Mouse (Mus musculus) lung, postnatal 14 days (tissue): ENCODE measurements around the gene Cks1b.

Experiments used
- DNase-seq: peaks from one replicate; pipeline ENCODE4 v3.0.0; 2021

The Cks1b gene

DNA sequence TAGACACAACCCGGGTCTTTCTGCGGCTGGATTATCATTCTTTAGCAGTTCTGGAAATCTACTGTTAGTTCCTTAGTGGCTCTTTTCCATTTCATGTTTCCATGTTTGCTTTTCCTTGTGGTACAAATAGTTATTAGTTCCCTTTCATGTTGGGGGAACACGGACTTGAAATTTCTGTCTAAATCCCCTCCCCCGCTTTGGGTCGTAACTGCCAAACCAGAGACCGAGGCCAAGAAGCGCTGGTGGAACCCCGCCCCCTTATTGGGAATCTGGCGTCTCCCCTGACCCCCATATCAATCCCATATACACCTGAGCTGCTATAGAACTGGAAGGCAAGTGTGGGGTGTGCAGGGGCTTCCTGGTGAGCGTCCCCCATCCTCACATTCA, 22.8 kb downstream of the Cks1b start:
- DNase-seq: no peak

DNA sequence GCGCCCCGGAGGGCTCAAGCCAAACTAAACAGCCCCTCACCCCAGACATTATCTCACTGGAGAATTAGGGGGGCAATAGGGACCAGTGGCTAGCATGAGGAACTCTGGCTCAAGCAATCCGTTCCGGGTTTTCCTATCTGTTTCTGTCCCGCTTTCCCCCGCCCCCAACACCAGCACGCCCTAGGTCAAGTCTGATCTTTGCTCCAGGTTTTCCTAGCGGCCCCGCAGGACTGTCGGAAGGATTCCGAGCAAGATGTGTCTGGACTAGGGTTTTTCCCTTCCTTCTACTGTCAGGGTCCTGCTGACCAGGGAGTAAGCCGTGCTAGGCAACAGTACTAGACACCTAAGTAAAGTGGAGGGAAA, 23.3 kb downstream of the Cks1b start:
- DNase-seq: peak; percentile 83

DNA sequence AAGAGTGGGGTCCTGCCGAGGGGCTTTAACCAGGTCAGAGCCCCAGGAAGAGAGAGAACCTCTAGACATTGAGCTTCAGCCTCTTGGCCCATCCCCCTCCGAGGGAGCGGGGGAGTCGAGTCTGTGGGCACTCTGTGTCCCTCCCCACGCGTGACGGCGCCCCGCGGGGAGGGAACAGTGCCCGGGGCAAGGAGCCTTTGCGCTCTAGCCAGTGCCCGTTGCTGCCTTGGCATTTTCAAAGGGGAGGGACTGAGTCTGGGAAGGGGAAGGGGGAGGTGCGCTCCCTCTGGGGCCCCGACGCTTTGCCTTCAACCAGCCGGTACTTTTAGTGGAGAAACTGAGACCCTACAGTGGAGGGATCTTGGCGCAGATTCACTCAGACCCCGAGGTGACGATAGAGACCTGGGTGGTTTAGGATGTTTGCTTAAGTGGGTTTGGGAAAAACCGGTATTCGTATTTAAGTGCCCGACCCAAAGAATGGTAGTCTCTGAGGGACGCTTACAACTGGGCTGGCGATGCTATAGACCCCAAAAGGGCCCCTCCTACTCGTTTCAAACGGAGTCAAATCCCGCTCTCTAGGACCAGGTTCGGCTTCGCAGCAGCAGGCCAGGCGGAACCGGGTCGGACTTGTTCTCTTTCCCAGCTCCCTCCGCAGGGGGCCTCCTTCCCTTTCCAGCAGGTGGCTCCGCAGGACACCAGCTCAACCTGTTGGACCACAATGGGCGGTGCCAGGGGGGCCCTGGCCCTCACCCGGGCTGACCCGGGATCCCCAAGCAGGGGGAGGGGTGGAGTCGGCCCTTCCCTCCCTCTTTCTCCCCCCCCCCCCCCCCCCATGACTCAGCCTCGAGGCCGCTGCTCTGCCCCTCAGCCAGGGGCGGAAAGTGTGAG, 23.9 kb downstream of the Cks1b start, which contains the start of gene Zbtb7b:
Zbtb7b (minus strand) TSS at position 771 of the 888 bp plus-strand sequence.
- peak; percentile 84 for DNase-seq

DNA sequence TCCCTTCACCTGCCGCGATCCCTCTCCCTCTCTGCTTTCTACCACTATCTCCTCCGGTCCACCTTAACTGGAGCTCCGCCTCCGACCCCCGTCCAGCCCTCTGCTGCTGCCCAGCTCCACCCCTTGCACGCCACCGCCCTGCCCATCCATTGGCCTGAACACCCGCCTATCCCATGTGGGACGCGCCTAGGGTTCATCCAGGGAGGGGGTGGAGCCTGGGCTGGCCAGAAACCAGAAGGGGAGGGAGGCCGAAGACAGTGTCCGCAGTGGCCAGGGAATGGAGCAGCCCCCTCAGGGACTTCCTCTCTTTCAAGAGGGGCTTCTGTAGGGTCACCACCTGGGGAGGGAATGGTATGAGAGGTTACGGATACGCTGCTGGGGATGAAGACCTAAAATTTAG, 24.6 kb downstream of the Cks1b start:
- DNase-seq: peak; percentile 98

DNA sequence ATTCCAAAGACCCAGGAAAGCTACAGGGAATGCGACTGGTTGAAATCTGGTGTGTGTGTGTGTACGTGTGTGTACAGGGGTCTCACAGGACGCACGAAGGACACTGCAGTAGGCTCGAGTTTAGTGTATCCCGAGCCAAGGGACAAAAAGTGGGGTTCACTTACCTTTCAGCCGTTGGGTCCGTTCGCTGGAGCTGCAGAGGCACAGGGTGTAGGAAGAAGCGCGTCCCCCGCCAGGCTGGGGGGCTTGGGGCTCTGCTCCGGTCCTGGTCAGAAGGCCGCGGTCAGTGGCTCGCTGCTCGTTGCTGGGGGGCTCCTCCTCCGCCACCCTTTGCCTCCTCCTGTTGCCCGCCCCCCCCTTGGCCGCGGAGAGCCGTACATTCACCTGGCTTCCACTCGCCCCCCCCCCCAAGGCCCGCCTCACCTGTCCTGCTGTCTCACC, 25.3 kb downstream of the Cks1b start:
- DNase-seq: peak; percentile 42

DNA sequence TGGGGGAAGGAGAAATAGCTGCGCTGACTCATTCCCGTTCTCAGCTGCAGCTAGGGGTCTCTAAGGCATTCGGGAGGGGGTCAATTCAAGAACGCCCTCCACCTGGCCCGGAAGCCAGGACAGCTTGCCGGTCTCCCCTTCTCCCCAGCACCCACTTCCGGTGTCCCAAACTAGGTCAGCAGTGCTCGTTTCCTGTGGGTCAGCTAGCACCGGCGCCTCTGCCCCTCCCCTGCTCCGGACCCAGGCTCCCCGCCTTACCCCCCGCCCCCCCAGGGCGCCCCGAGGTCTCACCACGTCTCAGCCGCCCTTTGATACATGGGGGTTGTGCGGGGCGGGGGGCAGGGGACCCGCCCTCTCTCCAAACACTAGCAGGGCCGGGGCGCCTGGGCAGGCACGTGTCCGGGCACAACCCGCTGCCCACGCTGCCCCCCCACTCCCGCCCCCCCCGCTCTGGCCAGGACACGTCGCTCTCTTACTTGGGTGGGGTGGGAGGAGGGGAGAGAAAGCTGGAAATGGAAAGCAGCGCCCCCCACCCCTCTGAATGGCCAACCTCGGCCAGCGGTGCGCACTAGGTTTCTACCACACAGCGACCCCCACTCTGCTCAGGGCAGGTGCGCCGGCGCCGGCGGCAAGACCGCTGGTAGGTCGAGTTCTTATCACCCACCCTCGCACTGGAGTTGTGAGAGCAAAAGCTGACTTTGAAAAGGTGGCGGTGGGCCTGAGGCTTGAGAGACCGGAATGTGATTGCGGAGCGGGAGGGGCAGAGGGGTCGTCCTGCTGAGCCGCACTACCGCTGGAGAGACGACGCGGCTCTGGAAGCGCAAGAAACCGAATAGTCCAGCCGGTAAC, 26.3 kb downstream of the Cks1b start:
- DNase-seq: peak; percentile 58

DNA sequence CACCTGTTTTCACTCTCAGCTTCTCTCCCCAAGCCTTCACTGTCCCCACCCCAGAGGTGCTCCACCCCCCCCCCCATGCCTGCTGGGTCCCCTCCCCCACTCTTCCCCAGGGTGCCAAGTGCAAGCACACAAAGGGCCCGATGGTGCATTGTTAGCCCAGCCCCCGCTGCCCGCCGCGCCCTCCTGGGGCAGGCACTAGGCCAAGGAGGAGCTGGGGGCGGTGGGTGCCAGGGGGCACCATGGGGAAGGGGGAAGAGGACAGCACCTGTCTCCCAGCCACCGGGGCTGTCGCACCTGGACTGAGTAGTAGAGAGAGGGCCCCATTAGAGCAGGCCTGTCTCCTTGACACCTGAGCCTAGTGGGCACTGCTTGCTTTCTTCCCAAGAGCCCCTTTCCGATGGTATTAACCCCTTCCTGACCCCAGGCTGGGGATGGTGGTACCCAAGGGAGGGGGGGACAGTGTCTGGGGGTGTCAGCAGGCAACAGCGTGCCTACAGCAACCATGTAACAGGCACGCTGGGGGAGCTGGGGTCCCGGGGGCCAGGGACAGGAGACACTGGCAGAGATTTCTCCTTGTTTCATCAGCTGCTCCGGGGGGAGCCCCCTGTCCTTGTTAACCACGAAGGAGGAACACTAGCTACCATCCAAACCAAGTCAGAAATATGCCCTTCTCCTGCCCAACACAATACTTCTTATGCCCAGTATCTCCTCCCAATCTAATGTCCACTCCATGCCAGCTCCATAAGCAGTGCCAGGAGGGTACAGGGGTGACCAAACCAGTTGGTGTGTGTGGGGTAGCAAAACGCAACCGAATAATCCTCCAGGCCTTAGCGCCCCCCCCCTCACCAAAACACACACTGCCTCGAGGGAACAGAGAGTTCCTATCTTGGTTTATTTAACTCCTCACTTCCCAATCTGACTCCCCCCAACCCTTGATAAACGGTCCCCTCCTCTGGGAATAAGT, 27.2 kb downstream of the Cks1b start:
- no peak for DNase-seq

DNA sequence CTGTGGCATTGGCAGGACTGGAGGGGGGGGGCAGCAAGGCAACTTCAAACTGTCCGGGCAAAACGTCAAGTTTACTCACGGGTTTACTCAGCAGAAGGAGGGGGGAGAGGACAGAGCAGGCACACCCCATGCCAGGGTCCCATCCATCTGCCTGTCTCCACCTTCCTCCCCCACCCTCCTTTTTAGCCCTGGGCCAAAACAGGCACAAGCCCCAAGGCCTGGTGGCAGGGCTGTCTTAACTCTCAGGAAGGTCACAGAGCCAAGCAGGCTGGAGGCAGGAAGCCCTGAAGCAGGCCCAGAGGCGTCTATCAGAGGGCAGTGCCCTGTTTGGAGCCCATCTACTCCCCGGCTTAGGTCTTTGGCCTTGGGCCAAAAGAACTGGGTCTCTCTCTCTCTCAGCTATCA, 28.1 kb downstream of the Cks1b start:
- no peak for DNase-seq

DNA sequence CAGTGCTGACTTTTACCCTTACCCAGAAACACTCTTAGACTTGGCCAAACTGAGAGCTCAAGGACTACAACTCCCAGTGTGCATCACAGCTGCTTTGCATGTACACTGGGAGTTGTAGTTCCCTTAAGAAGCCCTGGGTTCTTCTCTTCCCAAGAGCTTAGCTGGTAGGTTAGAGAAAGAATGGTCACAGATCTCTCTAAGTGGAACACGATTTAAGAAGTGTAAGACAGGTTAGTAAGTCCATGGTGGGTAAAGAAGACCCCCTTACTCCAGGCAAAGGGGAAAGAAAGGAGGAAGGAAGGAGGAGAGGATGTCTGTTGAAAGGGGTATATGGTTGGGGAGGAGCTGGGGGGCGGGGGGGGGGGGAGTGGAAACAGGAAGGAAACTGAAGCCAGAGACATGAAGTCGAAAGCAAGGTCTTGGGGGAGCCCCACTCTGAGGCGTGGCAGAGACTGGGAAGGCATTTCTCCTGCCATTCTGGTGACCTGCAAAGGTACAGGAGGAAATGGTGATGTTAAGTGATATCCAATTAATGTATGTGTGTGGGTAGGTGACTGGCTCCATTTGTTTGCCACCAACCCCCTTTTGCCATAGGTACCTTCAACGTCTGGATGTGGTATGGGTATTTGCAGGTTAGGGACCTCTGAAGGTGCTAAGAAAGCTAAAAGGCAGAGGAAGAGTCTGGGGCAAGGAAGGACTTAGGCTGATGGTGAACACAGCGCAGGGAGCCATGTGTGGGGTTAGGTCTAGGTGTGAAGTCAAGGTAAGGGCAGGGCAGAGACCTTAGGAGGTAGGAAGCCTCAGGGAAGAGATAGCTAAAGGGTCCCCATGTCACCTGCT, 29.1 kb downstream of the Cks1b start:
- no peak for DNase-seq

DNA sequence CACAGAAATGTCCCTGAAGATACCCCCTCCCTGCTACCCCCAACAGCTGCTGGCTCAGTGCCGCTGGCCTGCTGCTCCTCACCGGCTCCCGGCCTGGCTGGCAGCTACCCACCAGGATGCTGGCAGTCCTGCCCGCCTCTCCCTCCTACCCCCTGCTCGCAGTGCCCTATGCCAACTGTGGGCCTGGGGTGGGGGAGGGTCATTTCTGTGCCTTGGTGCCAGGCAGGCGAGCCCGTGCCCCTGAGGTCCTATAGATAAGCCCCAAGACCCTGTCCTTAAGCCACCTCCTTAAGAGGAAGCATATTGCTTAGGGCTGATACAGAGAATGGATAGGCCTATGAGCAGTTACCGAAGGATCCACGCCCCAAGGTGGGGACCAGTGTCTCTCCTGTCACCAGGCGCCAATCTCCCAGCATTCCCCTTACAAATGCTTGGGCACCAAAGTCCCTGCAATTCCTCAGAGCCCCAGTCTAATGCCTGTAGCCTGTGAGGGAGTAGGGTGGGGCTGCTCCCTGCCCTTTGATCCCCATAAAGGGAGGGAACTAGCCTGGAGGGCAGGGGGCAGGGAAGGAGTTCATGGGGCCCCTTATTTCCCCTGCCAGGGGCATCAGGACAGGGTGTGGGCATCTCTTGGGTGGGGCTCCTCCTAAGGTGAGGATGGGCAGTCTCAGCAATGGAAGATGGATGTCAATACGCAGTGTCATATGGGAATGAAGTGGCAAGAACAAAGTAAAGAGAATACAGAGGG, 29.9 kb downstream of the Cks1b start:
- no peak for DNase-seq

DNA sequence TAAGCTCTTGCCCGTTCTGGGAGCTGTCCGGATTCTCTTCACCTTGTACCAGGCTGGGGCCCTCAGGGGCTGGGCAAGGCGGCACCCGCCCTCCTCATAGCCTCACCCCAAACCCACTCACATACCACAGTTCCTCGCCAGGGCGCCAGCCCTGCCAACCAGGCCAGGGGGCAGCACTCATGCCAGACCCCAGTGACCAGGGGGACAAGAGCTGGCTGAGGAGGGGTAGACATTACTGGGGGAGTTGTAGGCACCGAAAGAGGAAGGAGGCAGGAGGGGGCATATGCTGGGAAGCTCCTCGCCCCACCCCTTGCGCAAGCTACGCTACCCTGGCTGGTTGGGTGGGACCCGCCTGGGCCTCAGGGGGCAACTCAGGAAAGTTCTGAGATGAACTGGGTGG, 30.6 kb downstream of the Cks1b start:
- no peak for DNase-seq

DNA sequence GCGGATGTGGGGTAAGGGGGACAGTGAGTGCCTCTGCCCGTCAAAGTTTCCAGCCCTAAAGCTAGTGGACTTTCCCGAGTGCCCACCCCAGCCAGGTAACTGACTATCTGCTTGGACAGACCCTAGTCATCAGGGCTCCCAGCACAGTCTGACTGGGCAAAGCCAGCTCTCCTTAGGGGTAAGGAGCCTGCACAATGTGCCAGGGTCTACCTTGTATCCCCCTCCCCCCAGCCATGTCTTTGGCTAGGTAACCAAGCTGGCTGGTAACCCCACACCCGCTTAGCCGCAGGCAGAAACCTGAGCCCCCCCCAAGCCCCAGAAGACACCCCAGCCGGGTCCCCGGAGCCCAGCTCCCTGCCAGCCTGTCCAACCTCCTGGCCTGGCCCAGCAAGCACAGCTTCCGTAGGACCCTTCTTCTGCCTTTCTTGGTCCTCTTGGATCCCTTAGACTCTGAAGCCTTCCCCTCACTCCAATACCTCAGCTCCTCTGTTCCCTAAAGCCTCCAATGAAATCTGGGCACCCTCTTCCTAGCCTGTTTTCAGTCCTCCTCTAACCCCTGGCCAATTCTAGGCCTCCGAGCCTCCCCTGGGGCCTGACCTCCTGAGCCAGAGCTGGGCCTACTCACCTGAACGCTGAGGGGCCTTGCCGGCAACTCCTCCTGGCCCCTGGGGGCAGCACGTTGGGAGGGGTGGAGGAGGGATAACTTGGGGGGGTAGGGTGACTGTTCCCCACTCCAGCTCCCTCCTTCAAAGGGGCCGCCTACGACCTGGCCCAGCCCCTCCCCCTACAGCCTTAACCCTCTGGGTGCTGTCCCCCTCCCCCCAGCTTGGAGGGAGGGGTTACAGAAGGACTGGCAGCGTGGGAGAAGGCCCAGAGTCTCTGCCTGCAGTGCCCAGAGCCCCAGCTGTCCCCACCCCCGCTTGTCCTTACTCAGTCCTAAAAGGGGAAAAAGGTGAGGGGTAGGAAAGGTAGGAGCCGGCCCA, 31.5 kb downstream of the Cks1b start:
- DNase-seq: no peak

DNA sequence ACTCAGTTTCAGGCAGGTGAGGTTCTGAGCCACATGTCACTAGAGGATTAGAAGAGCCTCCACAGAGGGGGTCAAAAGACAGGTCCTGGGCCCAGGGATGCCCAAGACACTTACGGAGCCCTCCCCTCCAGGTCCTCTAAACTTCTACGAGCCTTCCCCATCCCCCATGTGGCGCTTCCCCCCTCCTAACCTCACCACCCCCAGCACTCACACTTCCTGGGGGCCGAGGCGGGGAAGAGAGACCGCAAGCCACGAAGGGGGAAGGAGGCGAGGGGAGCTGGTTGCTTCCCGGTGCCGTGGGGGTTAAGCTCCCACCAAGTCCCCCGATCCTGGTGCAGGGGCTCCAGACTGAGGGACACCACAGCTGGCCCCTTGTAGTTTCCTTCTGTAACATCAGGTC, 32.7 kb downstream of the Cks1b start:
- no peak for DNase-seq

DNA sequence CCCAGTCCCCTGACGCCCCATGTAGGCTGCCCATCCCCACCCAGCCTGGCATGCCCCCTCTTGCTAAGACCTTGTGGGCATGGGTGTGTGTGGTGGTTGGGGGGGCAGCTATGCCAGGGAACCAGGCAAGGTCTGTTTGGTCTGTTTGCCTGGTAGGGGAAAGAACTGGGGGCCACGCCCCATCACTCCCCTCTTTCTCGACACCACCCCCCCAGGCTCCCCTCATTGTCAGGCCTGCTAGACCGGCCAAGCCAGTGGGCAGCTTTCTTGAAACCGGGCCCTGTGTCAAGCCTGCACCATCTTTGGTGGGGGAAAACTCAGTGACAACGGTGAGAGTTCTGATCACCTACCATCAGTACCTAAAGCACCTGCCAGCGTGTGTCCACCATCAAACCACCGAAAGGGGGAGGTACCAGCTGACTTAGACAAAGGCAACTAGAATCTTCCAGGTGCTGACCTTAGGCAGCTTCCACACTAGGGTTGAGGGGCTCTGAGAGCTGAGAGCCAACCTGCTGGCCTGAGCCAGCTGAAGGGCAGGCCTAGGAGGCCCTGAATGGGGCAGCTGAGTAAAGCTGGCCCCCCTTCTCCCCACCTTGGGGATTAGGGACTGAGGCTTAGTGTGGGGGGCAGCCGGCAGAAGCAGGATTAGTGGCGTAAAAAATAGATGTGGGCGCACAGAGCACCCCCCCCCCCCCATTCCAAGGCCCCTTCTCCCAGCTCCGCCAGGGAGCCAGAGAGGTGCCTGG, 33.7 kb downstream of the Cks1b start:
- DNase-seq: no peak

DNA sequence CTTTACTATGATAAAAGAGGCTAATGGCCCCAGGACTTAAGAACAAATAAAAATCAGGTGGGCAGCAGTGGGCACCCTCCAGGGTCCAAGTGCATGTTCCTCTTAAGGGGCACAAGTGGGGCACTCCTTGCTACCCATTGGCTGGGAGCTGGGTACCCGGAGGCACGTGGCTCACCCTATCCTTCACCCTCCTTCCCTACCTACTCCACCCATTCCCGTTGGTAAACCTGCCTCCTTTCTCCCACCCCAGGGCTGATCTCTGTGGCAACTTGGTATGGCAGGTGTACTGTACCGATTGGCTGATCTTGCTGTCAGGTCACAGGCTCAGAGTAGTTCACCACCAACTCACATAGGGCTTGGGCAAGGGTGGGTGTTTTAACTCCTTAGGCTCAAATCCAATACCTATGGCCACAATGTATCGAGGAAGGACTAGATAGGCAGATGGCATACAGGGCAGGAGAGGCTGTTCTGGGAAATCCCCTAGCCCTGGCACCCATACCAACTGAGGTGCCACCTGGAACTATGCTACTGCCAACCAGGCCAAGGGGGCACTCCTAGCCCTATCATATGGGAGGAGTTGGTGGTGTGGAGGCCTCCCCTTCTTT, 34.4 kb downstream of the Cks1b start:
- DNase-seq: no peak

DNA sequence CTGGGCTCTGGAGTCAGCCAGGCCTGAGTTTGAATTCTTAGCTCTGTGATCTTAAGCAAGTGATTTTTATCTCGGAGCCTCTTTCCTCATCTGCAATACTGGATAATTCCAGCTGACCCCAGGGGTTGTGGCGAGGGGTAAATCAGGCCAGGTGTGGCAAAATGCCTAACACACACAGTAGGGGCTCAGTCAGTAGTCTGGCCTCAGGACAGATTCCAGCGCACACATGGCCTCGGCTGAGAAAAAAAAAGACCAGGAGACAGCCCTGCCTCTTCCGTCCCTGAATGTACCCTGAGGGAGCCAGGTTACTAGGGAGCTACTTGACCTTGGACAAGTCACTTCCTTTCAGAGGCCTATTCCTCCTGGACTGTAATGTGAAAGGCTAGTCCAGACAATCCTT, 35.2 kb downstream of the Cks1b start:
- no peak for DNase-seq

DNA sequence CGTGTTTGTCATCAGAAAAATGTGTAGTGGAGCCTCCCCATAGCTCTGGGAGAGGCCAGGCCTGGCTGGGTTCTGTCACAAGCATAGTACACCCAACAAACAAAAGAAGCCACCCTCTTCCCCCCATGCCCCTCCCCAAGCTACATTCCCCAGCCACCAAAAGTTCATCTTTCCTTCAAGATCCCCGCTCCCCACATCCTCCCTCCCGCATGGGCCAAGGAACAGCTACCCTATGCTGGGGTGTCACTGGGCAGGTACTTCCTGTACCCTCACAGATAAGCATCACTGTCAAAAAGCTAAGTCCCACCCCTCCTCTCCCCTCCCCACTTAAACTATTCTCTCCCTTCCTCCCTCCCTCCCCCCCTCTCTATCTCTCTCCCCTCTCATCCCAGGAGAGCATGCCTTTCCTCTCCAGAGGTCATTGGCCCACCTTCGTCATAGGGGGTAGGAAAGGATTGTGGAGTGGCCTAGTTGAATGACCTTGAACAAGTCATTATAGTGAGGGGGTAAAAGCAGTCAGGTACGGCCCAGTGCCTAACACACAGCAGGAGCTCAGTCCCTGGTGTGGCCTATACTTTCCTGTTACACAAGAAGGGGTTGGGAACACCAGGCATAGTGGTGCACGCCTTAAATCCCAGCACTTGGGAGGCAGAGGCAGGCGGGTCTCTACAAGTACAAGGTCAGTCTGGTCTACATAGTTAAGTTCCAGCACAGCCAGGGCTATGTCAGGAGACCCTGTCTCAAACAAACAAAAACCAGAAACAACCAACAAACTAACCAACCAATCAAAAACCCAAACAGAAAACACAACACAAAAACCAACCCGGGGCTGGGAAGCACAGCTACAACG, 35.9 kb downstream of the Cks1b start:
- DNase-seq: no peak

DNA sequence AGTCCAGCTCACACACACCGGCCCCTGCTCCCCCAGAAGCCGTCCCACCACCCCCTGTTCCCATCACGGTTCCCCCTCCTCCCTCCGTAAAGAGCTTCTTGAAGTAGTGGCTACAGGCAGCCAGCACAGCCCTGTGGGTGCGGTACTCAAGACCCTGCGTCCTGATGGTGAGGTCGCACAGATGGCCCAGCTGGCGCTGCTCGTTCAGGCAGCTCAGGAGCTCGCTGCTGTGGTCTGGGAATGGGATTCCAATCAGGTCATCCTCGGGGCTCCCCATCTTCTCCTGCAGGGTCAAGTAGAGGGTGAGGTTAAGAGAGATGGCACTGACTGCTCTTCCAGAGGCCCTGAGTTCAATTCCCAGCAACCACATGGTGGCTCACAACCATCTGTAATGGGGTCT, 37.0 kb downstream of the Cks1b start:
- DNase-seq: no peak
